Mouse (Mus musculus) cerebellum, postnatal 10 days (tissue): ENCODE data around the gene Rpa3.

ENCODE experiments used
- DNase-seq, 2 experiments: peaks; one replicate each; pipeline ENCODE4 v3.0.0; 2021; ENCODE audit warnings: mixed read lengths in 2 of 2

Rpa3 gene

GRCm38 (mm10) chr6:8209047-8209865 lies 49.7 kb downstream of the Rpa3 start, which contains the start of gene Mios:
Mios (plus strand) TSS chr6:8209222.
- peak; percentile 94 to 97 for DNase-seq
